8 mouse cellular contexts compared by ENCODE assay signal in the genomic region with DNA sequence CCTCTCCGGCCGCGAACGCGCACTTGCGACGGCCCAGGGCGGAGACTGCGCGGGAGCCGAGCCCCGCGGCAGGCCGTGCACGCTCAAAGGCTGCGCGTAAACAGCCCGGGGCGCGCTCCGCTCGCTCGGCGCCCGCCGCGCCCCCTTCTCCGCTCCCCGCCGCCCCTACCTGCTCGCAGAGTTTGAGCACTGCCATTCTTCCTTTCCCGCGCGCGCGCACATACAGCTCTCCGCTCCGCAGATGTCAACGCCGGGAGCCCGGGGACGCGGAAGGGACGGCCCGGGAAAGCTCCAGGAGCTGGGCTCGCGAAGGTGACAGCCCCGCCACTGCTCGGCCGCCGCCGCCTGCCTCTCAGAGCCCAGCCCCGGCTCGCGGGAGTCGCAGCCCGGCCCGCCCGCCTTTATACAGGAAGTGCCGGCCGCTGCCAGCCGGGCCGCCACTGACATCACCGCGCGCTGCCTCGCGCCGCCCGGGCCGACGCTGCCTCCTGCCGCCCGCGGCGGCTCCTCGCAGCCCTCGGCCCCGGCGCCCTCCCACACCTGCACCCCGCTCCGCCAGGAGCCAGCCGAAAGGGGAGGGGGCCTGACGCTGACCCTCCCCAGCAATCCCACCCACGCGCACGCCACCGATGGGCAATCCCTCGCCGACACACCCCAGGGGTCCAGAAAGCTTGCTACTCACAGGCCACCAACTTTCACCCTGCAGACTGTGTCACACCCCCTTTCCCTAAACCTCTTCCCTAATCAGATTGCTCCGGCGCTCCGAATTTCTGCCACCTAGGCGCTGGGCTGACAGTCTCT. TPM values are rescaled to one million over a fixed set of nuclear protein-coding genes. Genes with fewer than 3 reads are reported as not detected.
DNase-seq lines count a peak whose midpoint lies in the region; ATAC-seq lines count a peak whose summit lies in the region.

A gene (minus strand): TSS at position 417 of the 801 bp plus-strand sequence.

- intact Hi-C loops in gastrocnemius, postnatal 14 days (cut with DNase I; ENCODE audit: low total_unique reads) = loop anchor here (2.0 to 10.0 kb wide), 2 partner anchors 93 to 171 kb away; no protein-coding TSS in a partner anchor
- intact Hi-C loops in left cerebral cortex, postnatal 14 days (cut with DNase I) = loop anchor here (1.0 to 5.0 kb wide), 2 partner anchors 94 to 259 kb away; no protein-coding TSS in a partner anchor

- ATAC-seq in megakaryocyte progenitor cell, adult 5-6 weeks (replicated peaks; ENCODE audit: poor library complexity) = peak; percentile 72

- DNase-seq in adipocyte (ENCODE audit: low spot score) = peak; percentile 79
- DNase-seq in embryo, embryonic 10 days (ENCODE audit: low spot score) = peak; percentile 83
- DNase-seq in gastrocnemius, postnatal 14 days = peak; percentile 90
- peak; percentile 90 for DNase-seq in induced T-regulatory cell, adult 2 months (ENCODE audit: low read depth)
- peak; percentile 63 to 73 for DNase-seq in left cerebral cortex, postnatal 14 days (ENCODE audit: low spot score in 2 of 2)
- DNase-seq in right cerebral cortex, adult 2 months (ENCODE audit: low spot score in 2 of 2) = peak; percentile 60 to 75
- peak; percentile 51 for DNase-seq in urinary bladder, postnatal 10 days (ENCODE audit: low spot score)

RNA-seq across cellular contexts. Expression of the gene that starts here (rescaled TPM):
- total RNA-seq in gastrocnemius, postnatal 14 days (2021) = 10 to 100 TPM in 1 of 2 experiments, 1 to 10 TPM in 1; 7.6 to 11.4 TPM
- 10 to 100 TPM; 20.6 to 22.8 TPM for total RNA-seq in left cerebral cortex, postnatal 14 days (2021)
- total RNA-seq in megakaryocyte progenitor cell, adult 5-6 weeks (2015) = 106 and 110 TPM in 2 replicates
- total RNA-seq in megakaryocyte progenitor cell, adult 5-6 weeks (2017) = 69.3 and 69.8 TPM in 2 replicates

Comparison
In these comparisons a context has a peak if more than half of its experiments do, and no peak if none do; other contexts are left out.
1. Peak in every context shown above with its lines: DNase-seq and ATAC-seq.